Mouse (Mus musculus) inflammation-experienced regulatory T-cells (primary cell): Measurements from ENCODE around the gene Olfr944. TPM values are rescaled to one million over a fixed set of nuclear protein-coding genes. Genes with fewer than 3 reads are reported as not detected.

Experiments
- polyA plus RNA-seq, 2 experiments: library from polyadenylated mRNA; unstranded; fragments of 100-300 nt; shearing (Covaris generic); gene quantifications; one replicate each; pipeline ENCODE4 v1.2.1; 2017

Olfr944 gene
- not detected for polyA plus RNA-seq

GRCm38 (mm10) chr9:39201620-39202019 lies at the start of gene Olfr944:
Olfr944 (plus strand) TSS chr9:39201920.

DNA sequence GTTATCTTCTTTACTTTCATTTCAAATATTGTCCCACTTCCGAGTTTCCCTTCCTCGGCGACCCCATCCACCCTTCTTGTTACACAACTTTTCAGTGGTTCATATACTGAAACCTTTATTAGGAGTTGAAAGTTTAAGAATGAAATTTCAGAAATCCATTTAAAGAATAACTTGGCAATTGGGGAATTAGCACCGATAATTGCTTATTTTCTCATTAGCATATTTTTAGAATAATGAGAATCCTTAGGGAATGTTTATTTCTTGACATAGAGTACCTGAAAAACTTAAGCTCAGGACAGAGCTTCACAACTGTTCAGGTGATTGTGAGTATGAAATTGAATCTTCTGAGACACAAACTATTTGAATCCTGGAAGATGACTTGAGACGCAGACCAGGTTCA lies 35.7 kb upstream of the Olfr944 start, which contains the start of gene Olfr943:
Gene Olfr943, plus strand, starts transcription at position 301 of the 400 bp plus-strand sequence.

DNA sequence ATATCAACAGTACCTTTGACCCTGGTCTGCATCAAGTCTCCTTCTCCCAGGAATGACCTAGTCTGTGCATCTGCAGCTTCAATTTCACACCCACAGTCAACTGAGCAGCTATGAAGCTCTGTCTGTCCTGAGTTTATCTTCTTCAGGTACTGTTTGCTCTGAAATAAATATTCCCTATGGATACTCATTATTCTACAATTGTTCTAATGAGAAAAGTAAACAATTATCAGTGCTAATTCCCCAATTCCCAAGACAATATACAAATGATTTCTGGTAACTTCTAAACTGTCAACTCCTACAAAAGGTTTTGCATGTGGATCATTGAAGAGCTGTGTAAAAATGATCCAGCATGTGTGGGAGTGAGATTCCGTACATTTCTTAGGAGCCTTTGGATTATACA lies 48.2 kb downstream of the Olfr944 start, which contains the start of gene Olfr1537:
Gene Olfr1537, minus strand, starts transcription at position 101 of the 400 bp plus-strand sequence.

Other genes starting within 250 kb of the Olfr944 start
- gene Olfr933, start 229.6 kb upstream of the Olfr944 start, polyA plus RNA-seq = under 1 TPM in 1 of 2 experiments, not detected in 1; 0.18 TPM
- not detected for gene Olfr934, start 213.6 kb upstream of the Olfr944 start, polyA plus RNA-seq
- gene Olfr935, start 202.2 kb upstream of the Olfr944 start, polyA plus RNA-seq = under 1 TPM in 1 of 2 experiments, not detected in 1; 0.16 TPM
- under 1 TPM in 1 of 2 experiments, not detected in 1; 0.99 TPM for gene Olfr146, start 178.5 kb upstream of the Olfr944 start, polyA plus RNA-seq
- not detected for gene Olfr937, start 137.0 kb upstream of the Olfr944 start, polyA plus RNA-seq
- not detected for gene Olfr938, start 123.0 kb upstream of the Olfr944 start, polyA plus RNA-seq
- not detected for gene Olfr27, start 73.8 kb upstream of the Olfr944 start, polyA plus RNA-seq
- gene Olfr943, start 35.6 kb upstream of the Olfr944 start, polyA plus RNA-seq = 1 to 10 TPM in 1 of 2 experiments, under 1 TPM in 1; 0.19 to 1.1 TPM
- gene Olfr1537, start 48.1 kb downstream of the Olfr944 start, polyA plus RNA-seq = not detected
- under 1 TPM in 1 of 2 experiments, not detected in 1; 0.24 TPM for gene Olfr945, start 74.9 kb downstream of the Olfr944 start, polyA plus RNA-seq
- gene Olfr948, start 124.1 kb downstream of the Olfr944 start, polyA plus RNA-seq = not detected
- not detected for gene Olfr951, start 185.5 kb downstream of the Olfr944 start, polyA plus RNA-seq
- gene Olfr952, start 225.2 kb downstream of the Olfr944 start, polyA plus RNA-seq = not detected